Mouse (Mus musculus) layer of hippocampus, postnatal 36 days (tissue): Measurements from ENCODE around the gene Sbpl. TPM values are rescaled to one million over a fixed set of nuclear protein-coding genes. Genes with fewer than 3 reads are reported as not detected.
"Not testable (repeated sequence)": the region's sequence is repeated elsewhere in the genome, so short reads cannot be mapped to it uniquely, and the experiment has no call there.

Source experiments
- DNase-seq, 2 experiments: peaks; one replicate each; pipeline ENCODE4 v3.0.0; 2022
- total RNA-seq, 2 experiments: library from RNA; stranded (reverse); gene quantifications; 2 replicates each; pipeline ENCODE4 v1.2.3; 2021

The Sbpl gene
- total RNA-seq, 2 experiments from 2014 or later = not detected

DNA sequence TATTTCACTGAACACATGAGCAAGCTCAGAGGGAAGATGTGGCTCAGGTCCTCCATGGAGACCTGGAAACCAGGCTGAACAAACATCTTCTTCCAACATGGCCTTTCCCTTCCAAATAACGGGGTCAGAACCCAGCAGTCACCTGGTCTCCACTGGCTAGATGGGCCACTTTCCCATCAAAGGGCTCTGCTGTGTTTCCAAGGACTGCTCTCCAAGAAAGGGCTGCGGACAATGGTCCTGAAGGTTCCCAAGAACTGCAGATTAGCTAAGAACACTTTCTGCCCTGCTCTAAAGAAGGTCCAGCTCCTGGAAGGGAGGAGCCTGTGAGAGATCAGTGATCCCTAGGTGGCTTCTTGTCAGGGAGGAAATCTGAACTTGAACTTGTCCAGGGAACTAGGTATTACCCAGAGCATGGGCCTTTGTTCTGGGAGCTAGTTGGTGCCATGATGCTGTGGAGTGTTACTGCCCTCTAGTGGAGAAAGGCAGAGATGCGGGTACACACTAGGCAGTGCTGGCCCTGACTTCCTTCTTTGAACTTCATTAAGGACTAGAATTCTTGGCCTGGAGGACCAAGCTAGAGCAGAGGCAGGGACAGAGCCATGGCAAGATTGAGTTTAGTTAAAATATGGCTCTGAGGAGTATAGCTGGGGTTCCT lies 5.1 kb upstream of the Sbpl start:
- peak; percentile 75 to 77 for DNase-seq

DNA sequence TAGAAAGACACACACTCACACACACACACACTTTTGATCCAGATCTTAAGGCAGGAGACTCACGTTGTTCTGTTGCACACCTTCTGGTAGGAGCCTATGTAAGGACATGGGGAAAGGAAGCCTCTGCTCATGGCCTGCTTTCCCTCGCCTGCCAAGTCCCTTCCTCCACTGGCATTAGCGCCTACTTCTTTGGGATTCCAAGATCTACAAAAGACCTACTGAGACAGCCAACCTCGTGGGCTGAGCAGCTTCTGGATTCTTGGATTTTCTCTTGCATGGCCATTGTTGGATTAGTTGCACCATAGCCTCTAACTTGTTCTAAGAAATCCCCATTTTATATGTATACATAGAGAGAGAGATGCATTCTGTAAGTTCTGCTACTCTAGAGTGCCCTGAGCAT lies 4.2 kb downstream of the Sbpl start:
- not testable (repeated sequence) for DNase-seq

GRCm38 (mm10) chr17:23949068-23949467 lies 6.0 kb downstream of the Sbpl start:
- DNase-seq = no peak

DNA sequence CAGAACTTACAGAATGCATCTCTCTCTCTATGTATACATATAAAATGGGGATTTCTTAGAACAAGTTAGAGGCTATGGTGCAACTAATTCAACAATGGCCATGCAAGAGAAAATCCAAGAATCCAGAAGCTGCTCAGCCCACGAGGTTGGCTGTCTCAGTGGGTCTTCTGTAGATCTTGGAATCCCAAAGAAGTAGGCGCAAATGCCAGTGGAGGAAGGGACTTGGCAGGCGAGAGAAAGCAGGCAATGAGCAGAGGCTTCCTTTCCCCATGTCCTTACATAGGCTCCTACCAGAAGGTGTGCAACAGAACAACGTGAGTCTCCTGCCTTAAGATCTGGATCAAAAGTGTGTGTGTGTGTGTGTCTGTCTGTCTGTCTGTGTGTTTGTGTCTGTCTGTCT lies 7.6 kb downstream of the Sbpl start:
- not testable (repeated sequence) for DNase-seq

DNA sequence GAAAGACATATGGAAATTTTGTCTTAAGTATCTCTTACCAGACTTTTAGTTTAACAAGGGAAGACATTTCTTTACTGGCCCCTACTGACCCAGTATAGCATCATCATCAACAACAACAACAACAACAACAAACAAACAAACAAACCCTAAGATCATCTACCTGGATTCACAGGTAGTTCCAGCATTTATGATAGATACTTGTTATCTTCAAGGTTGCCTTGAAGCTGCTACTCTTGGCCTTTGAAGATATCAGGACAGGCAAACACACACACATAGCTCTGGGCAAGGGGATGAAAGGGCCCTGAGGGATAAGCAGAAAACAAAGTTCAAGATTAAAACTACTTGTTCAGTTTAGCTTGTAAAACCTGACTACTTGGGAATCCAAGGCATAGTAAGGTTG lies 13.7 kb downstream of the Sbpl start, which contains the start of gene Sbp:
Sbp (plus strand) TSS at position 301 of the 400 bp plus-strand sequence.
- no peak for DNase-seq

- DNase-seq = no peak
These were observed 23.9 kb downstream of the Sbpl start for GRCm38 (mm10) chr17:23931157-23931556.

DNA sequence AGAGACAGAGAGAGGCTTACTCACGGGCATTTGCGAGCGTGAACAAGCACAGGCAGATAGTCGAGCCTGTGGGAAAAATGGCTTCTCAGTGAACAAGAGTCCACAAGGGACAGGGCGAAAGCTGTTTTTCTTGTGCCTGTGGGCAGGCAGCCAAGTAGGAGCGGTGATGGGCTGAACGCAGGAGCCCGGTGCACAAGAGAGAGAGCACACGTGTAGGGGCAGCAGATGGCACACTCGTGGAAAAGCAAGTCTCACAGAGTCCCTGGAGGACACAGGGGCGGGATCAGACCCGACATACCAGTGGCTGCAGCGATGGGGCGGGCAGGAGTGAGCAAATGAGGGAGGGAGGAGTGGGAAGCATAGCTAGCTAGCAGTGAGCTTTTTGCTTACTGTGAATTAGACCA lies 30.0 kb downstream of the Sbpl start:
- peak; percentile 41 to 42 for DNase-seq

GRCm38 (mm10) chr17:23924531-23925007 lies 30.5 kb downstream of the Sbpl start:
- peak; percentile 88 to 91 for DNase-seq

DNA sequence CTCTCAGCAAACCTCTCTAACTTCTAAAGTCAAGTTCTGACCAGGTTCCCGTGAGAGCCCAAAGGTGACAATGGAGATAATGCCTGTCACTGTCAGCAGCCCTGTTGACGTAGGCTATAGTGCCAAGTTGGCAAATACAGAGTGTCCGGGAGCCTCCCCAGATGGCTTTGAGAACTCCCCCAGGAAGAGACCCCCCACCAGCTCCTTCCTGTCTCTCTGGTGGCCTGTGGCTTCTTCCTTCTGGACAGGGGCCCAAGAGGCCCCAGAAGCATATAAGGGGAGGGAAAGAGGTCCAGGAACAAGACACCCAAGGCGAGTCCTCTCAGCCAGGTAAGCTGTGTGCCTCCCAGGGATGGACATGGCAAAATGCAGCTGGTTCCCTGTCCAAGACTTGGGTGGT lies 37.9 kb downstream of the Sbpl start, which contains the start of gene Dcpp3:
Dcpp3 (plus strand) TSS at position 301 of the 400 bp plus-strand sequence.
- not testable (repeated sequence) for DNase-seq

Other genes starting within 250 kb of the Sbpl start
- gene 1520401A03Rik, start 232.5 kb downstream of the Sbpl start, total RNA-seq = not detected
- gene Pkmyt1, start 228.9 kb downstream of the Sbpl start, total RNA-seq = 1 to 10 TPM; 1.7 to 3.0 TPM
- 10 to 100 TPM; 50.8 to 55.4 TPM for gene Paqr4, start 214.4 kb downstream of the Sbpl start, total RNA-seq
- under 1 TPM; 0.35 to 0.42 TPM for gene Kremen2, start 209.4 kb downstream of the Sbpl start, total RNA-seq
- 100 to 1,000 TPM; 297 to 300 TPM for gene Flywch1, start 183.7 kb downstream of the Sbpl start, total RNA-seq
- 10 to 100 TPM in 1 of 2 experiments, 1 to 10 TPM in 1; 9.9 to 11.7 TPM for gene Flywch2, start 169.2 kb downstream of the Sbpl start, total RNA-seq
- 100 to 1,000 TPM; 563 to 606 TPM for gene Srrm2, start 164.7 kb downstream of the Sbpl start, total RNA-seq
- gene Elob, start 126.1 kb downstream of the Sbpl start, total RNA-seq = 100 to 1,000 TPM; 356 to 383 TPM
- gene Prss33, start 119.2 kb downstream of the Sbpl start, total RNA-seq = not detected
- gene Prss32, start 111.4 kb downstream of the Sbpl start, total RNA-seq = not detected
- gene Prss41, start 111.1 kb downstream of the Sbpl start, total RNA-seq = 1 to 10 TPM; 2.0 to 2.1 TPM
- gene Prss21, start 87.2 kb downstream of the Sbpl start, total RNA-seq = not detected
- not detected for gene Dcpp1, start 74.4 kb downstream of the Sbpl start, total RNA-seq
- not detected for gene Dcpp2, start 74.4 kb downstream of the Sbpl start, total RNA-seq
- gene Dcpp3, start 37.8 kb downstream of the Sbpl start, total RNA-seq = not detected
- gene Sbp, start 13.6 kb downstream of the Sbpl start, total RNA-seq = not detected
- gene Prss30, start 25.3 kb upstream of the Sbpl start, total RNA-seq = not detected
- not detected for gene Prss22, start 42.8 kb upstream of the Sbpl start, total RNA-seq
- gene Prss27, start 82.9 kb upstream of the Sbpl start, total RNA-seq = not detected
- 10 to 100 TPM; 28.5 to 30.1 TPM for gene Kctd5, start 118.2 kb upstream of the Sbpl start, total RNA-seq
- gene Pdpk1, start 195.7 kb upstream of the Sbpl start, total RNA-seq = 100 to 1,000 TPM; 104 to 105 TPM
- gene Amdhd2, start 208.5 kb upstream of the Sbpl start, total RNA-seq = 10 to 100 TPM; 36.1 to 39.4 TPM
- 1,000 to 10,000 TPM; 1,151 to 1,277 TPM for gene Atp6v0c, start 214.4 kb upstream of the Sbpl start, total RNA-seq